Mouse (Mus musculus): ENCODE results near the gene Agtpbp1. TPM values are rescaled to one million over a fixed set of nuclear protein-coding genes. Genes with fewer than 3 reads are reported as not detected.

Agtpbp1 gene
- polyA plus RNA-seq, 1 experiment from 2014 or later, result 24.6 TPM

DNA sequence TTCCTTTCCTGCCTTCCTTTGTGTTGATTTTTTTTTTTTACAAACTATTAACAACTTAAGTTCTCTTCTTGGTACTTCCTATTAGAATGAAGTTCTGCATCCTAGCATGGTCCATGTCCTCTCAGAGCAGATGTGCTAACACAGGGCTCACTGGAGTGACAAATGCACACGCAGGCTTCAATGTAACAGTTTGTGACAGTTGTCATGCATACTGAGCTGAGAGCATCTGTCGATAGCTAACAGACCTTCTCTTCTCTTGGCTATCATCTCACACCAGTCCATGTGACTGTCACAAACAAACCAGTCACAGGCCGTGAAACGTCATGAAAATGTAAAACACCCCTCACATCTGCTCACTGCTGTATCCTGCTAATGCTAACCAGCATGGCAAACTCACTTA is 50.7 kb downstream of the Agtpbp1 start:
- 90% methylated on average over 4 of the region's 4 CpGs for WGBS (ENCODE audit: missing documents)
- H3K36me3 ChIP-seq (ENCODE audit: inconsistent target), result peaks cover 23% of the 10 kb centered on the region; the same call in 1 of the 2 replicates
- no peak overlapping the region for H3K27ac ChIP-seq
- H3K79me2 ChIP-seq (ENCODE audit: inconsistent target), result peaks cover 11% of the 10 kb centered on the region; the same call in 1 of the 2 replicates
- H3K4me3 ChIP-seq (ENCODE audit: inconsistent target), result no peak overlapping the region

- Histone ChIP-seq H3K4me3 (ENCODE audit: inconsistent target) (no peak overlapping the region), H3K27ac (no peak overlapping the region)
- 91% methylated on average over 6 of the region's 6 CpGs for WGBS (ENCODE audit: missing documents)
Measured at GRCm38 (mm10) chr13:59533331-59533730, 51.7 kb downstream of the Agtpbp1 start.

DNA sequence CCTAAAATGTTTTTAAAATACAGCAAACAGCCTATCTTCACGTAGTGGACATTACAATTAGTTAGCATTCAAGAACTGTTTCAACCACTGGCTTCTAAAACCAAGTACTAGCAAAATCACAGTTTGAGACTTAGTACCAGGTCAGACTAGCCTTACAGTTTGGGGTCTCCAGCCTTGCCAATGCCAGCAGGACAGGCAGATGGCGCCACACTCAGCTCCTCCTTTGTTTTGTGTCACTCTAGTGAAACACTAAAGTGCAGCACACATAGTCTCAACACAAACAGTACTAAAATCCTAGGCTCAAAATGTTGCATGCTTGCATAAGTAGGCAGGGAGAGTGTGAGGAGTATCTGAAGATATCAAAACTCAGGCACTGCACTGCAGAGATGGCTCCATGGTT is 53.8 kb downstream of the Agtpbp1 start:
- Histone ChIP-seq H3K4me3 (ENCODE audit: inconsistent target) (no peak overlapping the region), H3K79me2 (ENCODE audit: inconsistent target) (no peaks in the 10 kb centered on the region), H3K36me3 (ENCODE audit: inconsistent target) (peaks cover 35% of the 10 kb centered on the region), H3K27ac (no peak overlapping the region)
- 86% methylated on average over 2 of the region's 2 CpGs for WGBS (ENCODE audit: missing documents)

More at GRCm38 (mm10) chr13:59533331-59533730, 51.7 kb downstream of the Agtpbp1 start:
- peaks cover 5% of the 10 kb centered on the region; the same call in 1 of the 2 replicates for H3K79me2 ChIP-seq (ENCODE audit: inconsistent target)
- H3K36me3 ChIP-seq (ENCODE audit: inconsistent target), result peaks cover 23% of the 10 kb centered on the region; the same call in 1 of the 2 replicates

GRCm38 (mm10) chr13:59530491-59530890 is 54.5 kb downstream of the Agtpbp1 start:
- H3K4me3 ChIP-seq (ENCODE audit: inconsistent target), result no peak overlapping the region
- peaks cover 31% of the 10 kb centered on the region for H3K36me3 ChIP-seq (ENCODE audit: inconsistent target)
- no peak overlapping the region for H3K27ac ChIP-seq
- 93% methylated on average over 8 of the region's 8 CpGs for WGBS (ENCODE audit: missing documents)
- no peaks in the 10 kb centered on the region for H3K79me2 ChIP-seq (ENCODE audit: inconsistent target)

- 92% methylated on average over 9 of the region's 11 CpGs for WGBS (ENCODE audit: missing documents)
- peaks cover 20% of the 10 kb centered on the region for H3K36me3 ChIP-seq (ENCODE audit: inconsistent target)
Measured at GRCm38 (mm10) chr13:59521271-59522064, 63.6 kb downstream of the Agtpbp1 start.

DNA sequence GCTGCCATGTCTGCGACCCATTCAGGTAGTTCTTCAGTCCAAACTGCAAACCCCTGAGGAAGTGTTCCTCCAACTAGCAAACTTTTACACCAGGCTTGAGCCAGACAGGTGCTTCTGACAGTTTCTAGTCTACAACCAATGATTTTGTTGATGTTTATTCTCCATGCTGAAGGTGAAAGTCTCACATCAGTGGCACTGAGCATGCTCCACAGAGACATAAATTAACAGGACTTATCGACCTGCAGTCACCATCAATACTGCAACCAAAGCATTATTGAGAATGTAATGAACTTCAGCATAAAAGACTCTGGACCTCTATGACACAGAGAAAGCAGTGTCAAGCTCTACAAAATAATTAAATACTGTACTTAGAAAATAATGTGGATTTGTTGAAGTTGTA is 64.2 kb downstream of the Agtpbp1 start:
- Histone ChIP-seq H3K36me3 (ENCODE audit: inconsistent target) (peaks cover 20% of the 10 kb centered on the region), H3K4me3 (ENCODE audit: inconsistent target) (no peak overlapping the region), H3K79me2 (ENCODE audit: inconsistent target) (no peaks in the 10 kb centered on the region), H3K27ac (no peak overlapping the region)
- WGBS (ENCODE audit: missing documents), result 93% methylated on average over 2 of the region's 2 CpGs

More at GRCm38 (mm10) chr13:59521271-59522064, 63.6 kb downstream of the Agtpbp1 start:
- Histone ChIP-seq H3K27ac (no peak overlapping the region), H3K79me2 (ENCODE audit: inconsistent target) (no peaks in the 10 kb centered on the region), H3K4me3 (ENCODE audit: inconsistent target) (no peak overlapping the region)

DNA sequence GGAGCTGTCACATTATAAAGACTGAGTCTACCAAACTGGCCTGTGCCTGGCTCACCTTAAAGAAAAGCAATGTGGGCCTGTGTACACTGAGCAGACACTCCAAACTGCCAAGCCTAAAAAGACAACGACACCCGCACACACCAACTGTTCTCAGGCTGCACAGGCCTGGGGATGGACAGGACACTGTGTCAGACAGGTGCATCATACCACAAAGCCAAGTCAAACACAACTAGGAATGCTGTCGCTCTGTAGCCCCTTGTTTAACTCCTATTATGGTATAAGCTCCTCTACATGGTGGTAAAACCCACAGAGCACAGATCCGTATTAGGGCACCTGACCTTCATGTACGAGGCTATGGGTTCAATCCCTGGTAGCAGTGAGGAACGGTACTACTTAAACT is 65.5 kb downstream of the Agtpbp1 start:
- H3K27ac ChIP-seq, result no peak overlapping the region
- peaks cover 15% of the 10 kb centered on the region for H3K36me3 ChIP-seq (ENCODE audit: inconsistent target)
- H3K4me3 ChIP-seq (ENCODE audit: inconsistent target), result no peak overlapping the region
- H3K79me2 ChIP-seq (ENCODE audit: inconsistent target), result no peaks in the 10 kb centered on the region
- WGBS (ENCODE audit: missing documents), result 99% methylated on average over 6 of the region's 6 CpGs

DNA sequence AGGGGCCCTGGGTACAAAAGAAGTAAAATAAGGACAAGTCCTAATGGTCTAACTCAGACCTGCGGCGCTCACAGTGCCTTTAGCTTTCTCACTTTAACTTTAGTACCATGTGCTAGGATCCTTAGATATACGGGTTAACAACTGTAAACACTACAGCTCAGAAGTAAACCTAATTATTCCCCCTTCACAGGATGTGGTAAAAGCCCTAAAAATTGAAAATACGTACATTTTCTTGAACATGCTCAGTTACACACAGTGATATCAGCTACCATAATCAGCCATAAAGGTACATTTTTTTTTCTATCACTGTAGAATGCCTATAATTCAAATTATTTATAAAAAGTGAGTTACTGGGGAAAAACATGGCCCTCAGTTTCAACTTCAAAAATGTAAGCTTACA is 67.0 kb downstream of the Agtpbp1 start:
- no peak overlapping the region for H3K27ac ChIP-seq
- no peaks in the 10 kb centered on the region for H3K79me2 ChIP-seq (ENCODE audit: inconsistent target)
- H3K4me3 ChIP-seq (ENCODE audit: inconsistent target), result no peak overlapping the region
- H3K36me3 ChIP-seq (ENCODE audit: inconsistent target), result peaks cover 22% of the 10 kb centered on the region; the same call in 1 of the 2 replicates
- WGBS (ENCODE audit: missing documents), result 98% methylated on average over 4 of the region's 4 CpGs

GRCm38 (mm10) chr13:59515074-59515473 is 70.0 kb downstream of the Agtpbp1 start:
- H3K27ac ChIP-seq, result no peak overlapping the region
- 64% methylated on average over 7 of the region's 7 CpGs for WGBS (ENCODE audit: missing documents)
- no peaks in the 10 kb centered on the region for H3K79me2 ChIP-seq (ENCODE audit: inconsistent target)
- H3K36me3 ChIP-seq (ENCODE audit: inconsistent target), result peaks cover 20% of the 10 kb centered on the region; the same call in 1 of the 2 replicates
- H3K4me3 ChIP-seq (ENCODE audit: inconsistent target), result no peak overlapping the region

DNA sequence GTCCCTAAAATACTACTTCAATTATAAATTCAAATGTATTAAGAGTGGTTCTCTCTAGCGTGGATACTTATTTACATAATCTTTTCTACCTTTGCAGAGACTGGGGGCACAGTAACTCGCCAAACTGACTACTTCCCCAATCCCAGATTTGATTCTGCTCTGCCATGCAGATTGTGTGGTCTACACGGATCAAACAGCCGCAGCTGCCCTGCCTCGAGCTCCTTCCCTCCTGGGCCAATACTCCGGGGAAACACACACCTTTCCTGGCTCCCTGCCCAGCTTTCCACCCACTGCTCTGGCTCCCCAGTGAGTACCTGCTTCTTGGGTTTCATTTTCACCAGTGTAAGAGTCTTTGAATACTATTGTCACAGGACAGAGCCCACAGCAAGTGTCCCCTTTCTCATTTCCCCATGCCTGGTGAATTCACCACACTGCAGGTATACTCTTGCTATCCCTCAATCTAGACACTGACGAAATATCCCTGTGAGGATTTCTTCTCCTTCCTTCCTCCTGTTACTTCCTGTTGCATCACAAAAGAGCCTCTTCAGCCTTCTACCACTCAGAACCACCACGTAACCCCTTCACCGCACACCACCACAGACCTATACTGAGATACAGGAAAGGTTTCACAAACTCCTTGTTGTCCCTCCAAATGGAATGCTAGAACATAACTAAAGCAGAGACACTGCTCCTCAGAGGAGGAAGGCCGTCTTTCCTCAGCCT is 75.2 kb downstream of the Agtpbp1 start:
- Histone ChIP-seq H3K4me3 (ENCODE audit: inconsistent target) (no peak overlapping the region), H3K36me3 (ENCODE audit: inconsistent target) (peaks cover 25% of the 10 kb centered on the region; the same call in 1 of the 2 replicates), H3K79me2 (ENCODE audit: inconsistent target) (no peaks in the 10 kb centered on the region), H3K27ac (0 out of 2 replicates have a peak overlapping the region, but pooled peaks have one; percentile 7)
- WGBS (ENCODE audit: missing documents), result 14% methylated on average over 10 of the region's 10 CpGs

- WGBS (ENCODE audit: missing documents), result 38% methylated on average over 4 of the region's 4 CpGs
- no peaks in the 10 kb centered on the region for H3K79me2 ChIP-seq (ENCODE audit: inconsistent target)
- H3K36me3 ChIP-seq (ENCODE audit: inconsistent target), result peaks cover 20% of the 10 kb centered on the region; the same call in 1 of the 2 replicates
- no peak overlapping the region for H3K4me3 ChIP-seq (ENCODE audit: inconsistent target)
- H3K27ac ChIP-seq, result no peak overlapping the region
Measured at GRCm38 (mm10) chr13:59508584-59508983, 76.4 kb downstream of the Agtpbp1 start.

GRCm38 (mm10) chr13:59506450-59506849 is 78.6 kb downstream of the Agtpbp1 start:
- 100% methylated on average over 1 of the region's 1 CpGs for WGBS (ENCODE audit: missing documents)
- Histone ChIP-seq H3K4me3 (ENCODE audit: inconsistent target) (no peak overlapping the region), H3K27ac (no peak overlapping the region), H3K36me3 (ENCODE audit: inconsistent target) (0 out of 2 replicates have a peak, but pooled peaks cover 18% of the 10 kb centered on the region), H3K79me2 (ENCODE audit: inconsistent target) (no peaks in the 10 kb centered on the region)

DNA sequence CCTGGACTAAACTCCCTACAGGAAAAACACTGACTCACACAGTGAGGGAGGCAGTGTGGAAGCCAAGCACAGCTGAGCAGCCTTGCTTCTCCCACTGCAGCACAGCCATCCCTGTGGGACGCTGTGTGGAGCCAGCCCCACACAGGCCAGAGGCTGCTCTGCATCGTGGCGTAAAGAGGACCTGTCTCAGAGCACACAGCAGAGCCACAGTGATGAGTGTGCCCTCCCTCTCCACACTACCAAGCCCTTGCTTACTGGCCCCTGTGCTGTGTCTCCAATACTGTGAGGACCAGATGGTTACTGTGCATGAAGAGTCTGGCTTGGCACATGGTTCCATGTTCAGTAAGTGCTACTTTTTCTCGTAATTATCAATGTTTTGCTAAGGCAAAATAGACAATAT is 79.2 kb downstream of the Agtpbp1 start:
- 93% methylated on average over 4 of the region's 4 CpGs for WGBS (ENCODE audit: missing documents)
- H3K79me2 ChIP-seq (ENCODE audit: inconsistent target), result no peaks in the 10 kb centered on the region
- H3K27ac ChIP-seq, result no peak overlapping the region
- no peak overlapping the region for H3K4me3 ChIP-seq (ENCODE audit: inconsistent target)
- 0 out of 2 replicates have a peak, but pooled peaks cover 18% of the 10 kb centered on the region for H3K36me3 ChIP-seq (ENCODE audit: inconsistent target)

DNA sequence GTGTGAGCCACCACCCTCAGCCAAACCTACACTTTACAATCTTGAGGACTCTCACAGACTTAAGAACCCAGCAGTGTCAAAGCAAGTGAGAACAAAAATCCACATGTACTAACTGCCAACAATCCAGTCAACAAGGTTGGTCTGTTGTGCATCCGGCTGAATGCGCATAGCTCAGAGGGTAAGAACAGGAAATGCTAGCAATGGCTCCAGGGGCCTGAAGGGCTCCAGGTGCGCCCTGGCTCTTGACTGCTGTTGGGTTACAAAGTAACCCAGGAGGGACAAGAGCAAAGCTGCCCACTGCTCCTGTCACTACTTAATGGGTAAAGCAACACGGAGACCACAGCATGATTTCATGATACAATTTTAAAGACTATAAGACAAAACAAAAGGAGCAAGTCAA is 81.4 kb downstream of the Agtpbp1 start:
- 99% methylated on average over 4 of the region's 4 CpGs for WGBS (ENCODE audit: missing documents)
- H3K4me3 ChIP-seq (ENCODE audit: inconsistent target), result no peak overlapping the region
- H3K36me3 ChIP-seq (ENCODE audit: inconsistent target), result peaks cover 32% of the 10 kb centered on the region
- no peak overlapping the region for H3K27ac ChIP-seq
- H3K79me2 ChIP-seq (ENCODE audit: inconsistent target), result no peaks in the 10 kb centered on the region

- Histone ChIP-seq H3K4me3 (ENCODE audit: inconsistent target) (no peak overlapping the region), H3K27ac (no peak overlapping the region), H3K36me3 (ENCODE audit: inconsistent target) (peaks cover 38% of the 10 kb centered on the region), H3K79me2 (ENCODE audit: inconsistent target) (no peaks in the 10 kb centered on the region)
- 92% methylated on average over 6 of the region's 6 CpGs for WGBS (ENCODE audit: missing documents)
Measured at GRCm38 (mm10) chr13:59499831-59500230, 85.2 kb downstream of the Agtpbp1 start.
